Mouse (Mus musculus) cerebellum, postnatal 10 days (tissue): ENCODE measurements around the gene 5730409E04Rik.

Source experiments
- DNase-seq, 2 experiments: peaks; one replicate each; pipeline ENCODE4 v3.0.0; 2021; ENCODE audit warnings: mixed read lengths in 2 of 2

The 5730409E04Rik gene

DNA sequence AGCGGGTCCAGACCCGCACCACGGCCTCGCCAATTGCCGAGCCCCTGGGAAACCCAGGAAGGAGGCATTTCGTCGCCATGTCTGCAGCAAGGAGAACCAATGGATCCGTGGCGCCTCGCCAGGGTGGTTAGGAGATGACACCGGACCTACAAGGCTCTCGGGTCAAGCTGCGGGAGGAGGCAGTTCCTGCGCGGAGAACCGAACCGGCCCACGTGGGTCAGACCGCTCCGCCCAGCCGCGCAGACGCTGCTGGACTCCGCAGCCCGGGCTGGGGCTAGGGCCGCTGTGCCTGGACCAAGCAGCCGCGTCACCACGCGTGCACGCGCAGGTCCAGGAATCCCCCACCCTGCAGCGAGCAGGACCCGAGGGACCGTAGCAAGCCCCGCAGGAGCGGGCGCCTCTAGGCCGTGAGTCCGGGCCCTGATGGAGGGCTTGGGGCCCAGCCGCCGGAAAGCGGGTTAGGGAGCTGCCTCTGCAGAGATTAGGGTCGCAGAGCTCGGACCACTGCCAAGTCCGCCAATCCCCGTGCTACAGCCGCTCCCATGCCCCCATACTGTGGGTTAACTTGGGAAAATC, at the start of gene 5730409E04Rik:
5730409E04Rik (plus strand) TSS at position 213 of the 576 bp plus-strand sequence.
- peak; percentile 90 to 91 for DNase-seq

DNA sequence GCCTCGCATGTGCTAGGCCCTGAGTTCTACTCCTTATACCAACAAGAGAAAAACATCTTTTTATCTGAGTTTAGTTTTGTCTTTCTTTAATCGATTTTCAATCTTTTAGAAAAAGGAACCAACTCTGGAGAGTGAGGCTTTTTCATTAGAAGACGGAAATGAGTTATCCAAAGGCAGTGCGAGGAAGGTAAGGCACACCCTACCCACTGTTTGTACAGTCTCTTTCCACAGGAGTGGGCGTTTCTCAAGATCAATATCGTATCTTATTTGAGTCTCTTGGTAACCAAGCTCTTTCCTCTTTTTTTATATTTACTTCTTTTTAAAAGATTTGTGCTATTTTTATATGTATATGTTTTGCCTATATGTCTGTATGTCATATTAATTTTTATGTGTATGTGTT, 45.8 kb upstream of the 5730409E04Rik start:
- DNase-seq, result no peak

DNA sequence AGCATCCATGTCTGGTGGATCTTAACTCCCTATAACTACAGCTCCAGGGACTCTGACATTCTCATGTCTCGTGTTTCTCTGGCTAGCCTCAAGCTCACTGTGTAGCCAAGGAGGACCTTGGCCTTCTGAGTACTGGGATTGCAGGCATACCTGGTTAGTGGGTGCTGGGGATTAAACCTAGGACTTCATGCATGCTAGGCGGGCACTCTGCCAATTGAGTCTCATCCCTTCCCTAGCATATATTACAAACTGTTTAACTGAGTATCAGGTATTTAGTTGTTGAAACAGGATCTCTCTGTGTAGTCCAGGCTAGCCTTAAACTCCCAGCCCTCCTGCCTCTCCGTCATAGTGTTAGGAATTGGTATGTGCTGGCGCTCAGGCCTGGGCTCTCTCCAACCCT, 42.4 kb upstream of the 5730409E04Rik start:
- peak in 1 of 2 experiments; percentile 7 for DNase-seq

DNA sequence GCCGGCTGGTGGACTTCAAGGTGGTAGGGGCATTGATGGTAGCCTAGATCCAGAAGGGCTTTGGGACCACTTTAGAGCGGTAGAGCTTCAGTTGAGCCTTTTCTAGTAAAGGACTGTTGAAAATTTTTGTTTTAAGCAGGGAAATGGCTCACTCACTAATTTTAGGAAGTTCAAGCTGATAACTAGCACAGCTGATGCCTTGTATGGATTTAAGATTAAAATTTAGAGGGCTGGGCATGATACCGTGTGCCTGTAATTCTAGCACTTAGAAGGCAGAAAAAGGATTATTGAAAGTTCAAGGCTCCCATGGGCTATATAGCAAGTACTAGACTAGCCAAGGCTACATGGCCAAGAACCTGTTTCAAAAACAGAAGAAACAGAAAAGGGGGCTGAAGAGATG, 39.8 kb upstream of the 5730409E04Rik start:
- DNase-seq, result no peak

DNA sequence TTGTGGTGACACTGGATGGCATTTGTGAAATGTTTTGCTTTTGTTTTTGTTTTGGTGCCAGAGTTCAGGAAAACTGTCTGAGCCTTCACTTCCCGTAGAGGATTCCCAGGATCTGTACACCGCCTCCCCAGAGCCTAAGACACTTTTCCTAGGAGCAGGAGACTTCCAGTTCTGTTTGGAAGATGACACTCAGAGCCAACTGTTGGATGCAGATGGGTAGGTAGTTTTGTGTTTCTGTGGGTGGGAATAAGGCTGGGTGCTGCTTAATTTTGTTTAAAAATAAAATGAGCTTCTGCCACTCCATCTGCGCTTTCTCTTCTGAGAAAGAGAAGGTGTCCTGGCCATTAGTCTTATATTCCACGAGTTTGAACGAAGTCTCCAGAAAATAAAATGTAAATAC, 33.3 kb upstream of the 5730409E04Rik start:
- DNase-seq, result no peak

DNA sequence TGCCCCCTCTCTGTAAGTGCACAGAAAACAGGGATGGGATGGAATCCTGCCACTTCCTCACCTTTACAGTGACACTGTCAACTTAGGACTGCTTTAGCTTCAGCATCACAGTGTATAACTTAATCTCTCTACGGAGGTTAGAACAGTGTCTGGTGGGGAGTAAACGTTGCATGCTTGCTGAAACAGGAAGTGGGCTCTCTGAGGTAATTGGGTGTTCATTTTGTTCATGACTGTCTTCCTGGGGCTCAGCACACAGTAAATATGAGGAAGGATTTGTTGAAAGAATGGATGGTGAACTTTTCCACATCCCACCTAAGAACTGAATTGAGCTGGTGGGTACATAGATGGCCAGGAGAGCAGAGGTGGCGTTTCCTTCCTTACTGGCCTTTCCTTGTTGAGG, 31.7 kb upstream of the 5730409E04Rik start:
- no peak for DNase-seq

DNA sequence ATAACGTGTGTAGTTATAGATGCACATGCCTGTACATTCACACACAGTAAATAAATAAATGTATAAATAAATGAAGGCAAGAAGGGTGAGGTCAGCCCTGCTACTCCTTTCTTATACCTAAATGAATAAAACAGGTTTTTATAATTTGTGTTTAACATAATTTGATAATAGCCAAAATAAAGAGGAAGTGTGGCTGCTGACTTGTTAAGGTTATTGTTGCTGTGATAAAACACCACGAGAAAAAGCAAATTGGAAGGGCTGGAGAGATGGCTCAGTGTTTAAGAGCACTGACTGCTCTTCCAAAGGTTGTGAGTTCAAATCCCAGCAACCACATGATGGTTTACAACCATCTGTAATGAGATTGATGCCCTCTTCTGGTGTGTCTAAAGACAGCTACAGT, 30.5 kb upstream of the 5730409E04Rik start:
- no peak for DNase-seq

DNA sequence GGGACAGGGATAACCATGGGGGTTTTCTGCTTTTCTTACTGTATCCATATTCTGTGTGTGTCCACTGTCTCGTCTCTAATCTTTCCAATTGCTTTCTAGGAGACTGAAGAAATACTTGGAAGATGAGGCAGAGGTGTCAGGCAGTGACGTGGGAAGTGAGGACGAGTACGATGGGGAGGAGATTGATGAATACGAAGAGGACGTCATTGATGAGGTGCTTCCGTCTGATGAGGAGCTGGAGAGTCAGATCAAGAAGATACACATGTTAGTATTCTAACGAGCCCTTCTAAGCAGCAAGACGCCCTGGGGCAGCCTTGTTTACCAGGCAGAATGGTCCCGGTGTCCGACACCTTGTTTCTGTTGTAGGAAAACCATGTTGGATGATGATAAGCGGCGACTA, 23.9 kb upstream of the 5730409E04Rik start:
- DNase-seq, result no peak

DNA sequence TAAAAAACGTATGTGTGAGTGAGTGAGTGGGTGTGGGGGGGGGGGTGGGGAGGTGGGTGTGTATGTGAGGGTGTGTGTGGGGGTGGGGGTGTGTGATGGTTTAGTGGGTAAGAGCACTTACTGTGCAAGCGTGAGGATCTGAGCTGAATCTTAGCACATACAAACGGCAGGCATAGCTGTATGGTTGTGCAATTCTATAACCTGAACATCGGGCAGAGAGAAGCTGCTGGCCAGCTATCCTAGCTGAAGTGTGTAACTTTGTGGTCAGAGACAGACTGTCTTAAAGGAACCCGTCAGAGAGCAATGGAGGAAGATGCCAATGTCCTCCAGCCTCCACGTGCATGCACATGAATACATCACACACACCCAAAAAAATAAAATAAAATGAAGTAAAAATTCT, 17.6 kb upstream of the 5730409E04Rik start:
- no peak for DNase-seq

DNA sequence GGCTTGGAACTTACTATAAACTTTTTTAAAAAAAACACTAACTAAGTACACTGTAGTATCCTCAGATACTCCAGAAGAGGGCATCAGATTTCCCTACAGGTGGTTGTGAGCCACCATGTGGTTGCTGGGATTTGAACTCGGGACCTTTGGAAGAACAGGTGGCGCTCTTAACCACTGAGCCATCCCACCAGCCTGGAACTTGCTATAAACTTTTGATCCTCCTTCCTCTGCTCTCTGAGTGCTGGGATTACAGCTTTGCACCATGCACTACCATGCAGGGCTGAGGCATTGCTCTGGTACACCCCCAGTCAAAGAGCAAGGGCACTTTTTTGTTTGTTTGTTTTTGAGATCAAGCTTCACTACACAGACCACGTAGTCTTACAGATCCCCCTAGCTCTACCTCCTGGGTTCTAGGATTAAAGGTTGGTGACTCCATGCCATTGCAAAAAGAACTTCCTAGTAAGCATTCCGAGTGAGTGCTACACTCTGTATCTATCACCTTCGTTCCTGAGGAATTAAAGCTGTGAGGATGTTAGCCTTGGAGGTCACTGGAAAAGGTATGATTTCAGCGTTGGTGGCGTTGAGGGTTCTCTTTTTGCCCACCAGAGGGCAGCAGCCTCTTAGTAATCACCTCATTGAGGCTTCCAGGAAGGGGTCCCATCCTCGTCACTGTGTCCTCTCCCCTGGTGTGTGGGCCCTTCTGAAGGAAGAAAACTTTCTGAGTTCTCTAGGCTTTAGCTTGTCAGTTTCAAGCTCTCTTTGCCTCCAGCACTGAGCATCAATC, 9.5 kb upstream of the 5730409E04Rik start:
- DNase-seq, result peak; percentile 81 to 89

DNA sequence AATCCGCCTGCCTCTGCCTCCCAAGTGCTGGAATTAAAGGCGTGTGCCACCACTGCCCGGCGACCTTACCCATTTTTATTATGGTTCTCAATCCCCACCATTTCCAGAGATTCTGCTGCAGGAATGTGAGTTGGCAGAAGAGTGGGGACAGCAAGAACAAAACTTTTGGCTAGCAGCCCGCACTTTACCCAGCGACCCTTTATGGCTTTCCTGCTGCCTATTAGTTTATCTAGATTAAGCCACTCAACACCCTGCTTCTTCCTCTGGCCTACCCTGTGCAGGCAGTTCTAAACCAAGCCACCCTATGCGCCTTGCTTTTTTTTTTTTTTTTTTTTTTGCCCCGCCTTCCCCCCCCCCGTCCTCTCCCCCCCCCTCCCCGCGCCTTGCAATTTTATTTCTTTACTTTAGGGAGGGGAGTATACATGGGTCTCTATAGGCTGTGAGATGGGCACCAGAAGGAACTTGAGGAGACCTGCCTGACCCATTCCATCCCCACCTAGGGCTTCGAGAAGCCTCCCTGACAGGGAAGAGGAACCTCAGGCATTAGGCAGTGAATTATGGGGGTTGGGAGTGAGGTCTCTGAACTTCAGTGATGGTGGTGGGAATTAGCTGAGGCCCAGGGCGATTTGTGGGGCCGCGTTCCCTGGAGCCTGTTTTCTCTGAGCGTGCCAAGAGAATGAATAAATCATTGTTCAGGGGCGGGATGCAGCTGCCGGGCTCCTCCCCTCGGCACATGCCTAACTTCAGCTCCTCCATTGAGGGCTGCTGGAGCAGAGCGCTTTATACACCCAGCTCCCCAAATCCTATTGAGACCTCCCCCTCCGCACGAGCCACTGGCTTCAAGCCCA, 7.8 kb upstream of the 5730409E04Rik start:
- peak; percentile 31 to 38 for DNase-seq

DNA sequence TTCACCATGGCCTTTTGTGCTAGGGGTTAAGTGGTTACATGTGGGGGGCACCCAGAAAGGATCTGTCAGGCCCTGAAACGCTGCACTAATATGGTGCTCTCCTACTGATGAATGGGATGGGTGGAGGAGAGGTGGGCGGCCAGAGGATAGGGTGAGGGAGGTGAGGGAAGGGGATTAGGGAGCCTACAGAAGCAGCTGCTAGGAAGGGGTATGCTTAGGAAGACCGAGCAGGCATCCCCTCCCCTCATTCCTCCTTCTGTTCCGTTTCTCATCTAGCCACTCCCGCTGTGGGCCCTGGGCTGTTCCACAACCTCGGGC, 7.2 kb upstream of the 5730409E04Rik start:
- no peak for DNase-seq

DNA sequence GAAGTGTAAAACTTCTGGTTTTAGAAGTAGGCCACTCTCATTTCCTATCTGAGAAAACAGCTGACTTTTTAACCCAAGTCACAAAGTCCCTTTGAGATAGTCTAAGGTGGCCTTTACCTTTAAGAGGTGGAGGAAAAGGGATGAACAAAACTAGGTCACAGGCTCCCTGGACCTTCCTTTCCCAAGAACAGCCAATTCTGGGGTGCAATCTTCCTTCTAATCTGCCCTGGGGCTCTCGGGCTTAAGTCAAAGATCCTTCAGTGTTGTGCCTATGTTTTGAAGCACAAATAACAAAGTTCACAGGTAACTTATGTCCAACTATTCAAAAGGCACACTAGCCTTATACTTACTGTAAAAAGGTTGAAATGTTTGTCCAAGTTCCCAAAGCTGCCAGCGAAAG, 5.5 kb upstream of the 5730409E04Rik start:
- no peak for DNase-seq

DNA sequence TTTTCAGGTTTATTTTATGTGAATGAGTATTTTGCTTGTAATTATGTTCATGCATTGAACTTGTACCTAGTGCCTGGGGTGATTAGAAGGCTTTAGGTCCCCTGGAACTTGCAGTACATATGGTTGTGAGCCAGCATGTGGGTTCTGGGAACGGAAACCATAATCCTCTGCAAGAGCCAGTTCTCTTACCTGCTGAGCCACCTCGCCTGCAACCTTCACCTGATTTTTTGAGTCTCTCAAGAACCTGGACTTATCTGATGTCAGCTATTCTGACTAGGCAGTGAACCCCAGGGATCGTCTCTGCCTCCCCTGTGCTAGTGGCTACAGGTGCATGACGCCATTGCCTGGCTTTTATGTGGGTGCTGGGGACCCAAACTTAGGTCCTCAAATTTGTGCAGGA, 3.9 kb upstream of the 5730409E04Rik start:
- no peak for DNase-seq

DNA sequence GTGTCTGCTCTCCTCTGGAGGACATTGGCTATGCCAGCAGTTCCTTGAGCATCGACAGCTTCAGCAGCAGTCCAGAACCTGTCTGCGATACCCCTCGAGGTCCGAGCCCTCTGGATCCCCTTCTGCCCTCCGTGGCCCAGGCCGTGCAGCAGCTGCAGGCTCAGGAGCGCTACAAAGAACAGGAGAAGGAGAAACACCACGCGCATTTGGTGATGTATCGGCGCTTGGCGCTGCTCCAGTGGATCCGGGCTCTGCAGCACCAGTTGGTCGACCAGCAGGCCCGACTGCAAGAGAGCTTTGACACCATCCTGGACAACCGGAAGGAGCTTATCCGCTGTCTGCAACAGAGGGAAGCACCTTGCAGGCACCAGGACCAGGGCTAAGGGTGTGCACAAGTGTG, 2.4 kb downstream of the 5730409E04Rik start:
- peak; percentile 62 to 66 for DNase-seq

DNA sequence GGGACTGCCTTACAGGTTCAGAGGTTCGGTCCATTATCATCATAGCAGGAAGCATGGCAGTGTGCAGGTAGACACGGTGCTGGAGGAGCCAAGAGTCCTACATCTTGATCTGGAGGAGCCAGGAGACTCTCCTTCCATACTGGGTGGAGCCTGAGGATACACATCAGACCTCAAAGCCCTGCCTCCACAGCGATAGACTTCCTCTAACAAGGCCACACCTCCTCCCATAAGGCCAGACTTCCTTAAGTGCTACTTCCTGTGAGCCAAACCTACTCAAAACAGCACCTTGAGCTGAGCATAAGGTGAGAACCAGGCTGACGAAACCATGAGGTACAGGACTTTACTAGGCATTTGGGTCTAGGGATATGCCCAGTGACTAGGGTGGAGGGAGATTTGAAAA, 6.7 kb downstream of the 5730409E04Rik start:
- DNase-seq, result no peak

DNA sequence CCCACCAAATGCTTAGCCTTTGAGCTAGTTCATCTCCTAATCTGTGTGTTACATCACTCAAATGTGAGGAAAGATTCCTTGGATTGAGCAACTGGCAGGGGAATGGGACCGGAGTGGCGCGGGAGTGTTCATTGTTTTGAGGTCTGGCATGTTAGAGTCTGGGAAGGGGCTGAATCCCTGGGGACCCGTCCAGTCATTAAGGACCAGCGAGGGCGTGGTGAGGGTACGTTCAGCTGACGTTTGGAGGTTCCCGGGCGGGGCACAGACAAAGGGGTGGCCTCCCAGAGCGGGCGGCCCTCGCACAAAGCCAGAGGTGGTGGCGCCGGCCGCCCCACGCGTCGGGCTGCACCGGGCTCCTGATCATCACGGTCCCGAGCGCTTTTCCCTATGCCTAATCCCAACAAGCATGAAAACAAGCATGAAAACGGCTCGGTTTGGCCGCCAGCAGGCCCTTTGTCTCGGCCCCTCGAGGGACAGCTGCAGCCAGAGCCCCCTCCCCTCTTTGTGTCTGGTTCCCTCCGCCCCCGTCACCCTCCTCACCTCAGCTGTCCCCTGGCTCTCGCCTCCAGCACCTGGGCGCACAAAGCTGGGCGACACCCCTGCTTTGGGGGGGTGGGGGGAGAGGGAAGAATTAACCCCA, 10.2 kb downstream of the 5730409E04Rik start:
- peak; percentile 45 to 48 for DNase-seq

DNA sequence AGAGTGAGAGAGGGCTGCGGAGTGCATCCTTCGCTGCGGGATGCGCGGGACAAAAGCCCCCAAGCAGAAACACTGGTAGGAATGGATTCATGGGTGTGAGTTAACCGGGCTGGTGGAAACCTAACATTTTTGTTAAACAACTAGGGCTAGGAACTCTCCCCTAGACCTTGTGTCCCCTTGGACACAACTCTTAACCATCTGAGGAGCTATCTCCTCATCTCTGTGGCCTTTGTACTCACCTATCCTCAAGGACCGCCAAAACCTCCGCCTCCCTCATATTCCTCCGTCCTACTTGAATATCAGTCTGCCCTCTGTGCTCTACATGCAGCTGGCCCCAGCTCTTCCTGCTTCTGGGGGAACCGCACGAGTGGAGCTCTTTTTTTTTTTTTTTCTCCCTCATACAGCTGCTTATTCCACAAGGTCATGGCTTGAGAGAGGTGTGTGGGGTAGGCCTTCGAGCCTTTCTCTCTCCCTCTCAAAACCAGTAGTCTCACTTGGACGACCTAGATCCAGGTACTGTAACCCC, 10.8 kb downstream of the 5730409E04Rik start:
- DNase-seq, result no peak

DNA sequence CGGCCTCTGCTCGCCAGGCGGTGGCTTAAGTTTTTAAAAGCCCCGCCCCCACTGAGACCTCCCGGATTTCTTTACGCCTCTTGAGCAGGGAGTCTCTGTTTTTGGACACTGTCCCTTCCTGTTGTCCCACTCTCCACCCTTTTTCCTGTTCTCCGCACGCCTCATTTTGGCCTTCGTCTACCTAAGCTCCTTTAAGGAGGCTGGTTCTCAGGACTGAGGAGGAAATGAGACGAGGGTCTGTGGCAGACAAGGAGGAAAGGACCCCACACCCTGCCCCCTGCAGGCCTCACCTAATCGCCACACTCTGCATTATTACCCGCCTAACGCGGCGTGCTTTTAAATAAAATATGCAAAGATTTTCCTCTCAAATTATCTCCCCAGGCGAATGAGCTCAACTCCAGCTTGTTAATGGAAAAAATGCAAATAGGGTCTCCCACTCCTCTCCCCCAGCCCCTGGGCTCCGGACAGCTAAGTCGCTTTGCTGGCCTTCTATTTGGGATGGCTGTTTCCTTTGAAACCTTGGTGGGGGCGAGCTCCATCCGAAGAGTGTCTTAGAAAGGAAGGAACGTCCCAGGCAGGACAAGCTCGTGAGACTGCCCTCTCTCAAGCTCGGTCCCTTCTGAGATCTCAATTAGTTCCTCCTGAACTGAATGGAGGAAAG, 17.5 kb downstream of the 5730409E04Rik start:
- DNase-seq, result no peak

DNA sequence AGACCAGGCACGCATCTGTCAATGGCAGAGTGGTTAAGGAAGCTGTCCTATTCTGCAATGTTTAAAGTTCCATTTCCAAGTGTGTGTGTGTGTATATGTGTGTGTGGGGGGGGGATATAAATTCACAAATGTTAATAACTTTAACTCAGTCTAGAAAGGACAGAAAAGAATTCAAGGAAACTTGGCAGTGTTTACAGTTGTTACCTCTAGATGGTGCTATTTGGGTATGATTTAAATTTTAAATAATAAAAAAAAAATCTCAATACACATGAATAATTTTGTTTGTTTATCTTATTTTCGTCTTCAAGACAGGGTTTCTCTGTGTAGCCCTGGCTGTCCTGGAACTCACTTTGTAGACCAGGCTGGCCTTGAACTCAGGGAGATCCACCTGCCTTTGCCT, 22.3 kb downstream of the 5730409E04Rik start:
- DNase-seq, result no peak

DNA sequence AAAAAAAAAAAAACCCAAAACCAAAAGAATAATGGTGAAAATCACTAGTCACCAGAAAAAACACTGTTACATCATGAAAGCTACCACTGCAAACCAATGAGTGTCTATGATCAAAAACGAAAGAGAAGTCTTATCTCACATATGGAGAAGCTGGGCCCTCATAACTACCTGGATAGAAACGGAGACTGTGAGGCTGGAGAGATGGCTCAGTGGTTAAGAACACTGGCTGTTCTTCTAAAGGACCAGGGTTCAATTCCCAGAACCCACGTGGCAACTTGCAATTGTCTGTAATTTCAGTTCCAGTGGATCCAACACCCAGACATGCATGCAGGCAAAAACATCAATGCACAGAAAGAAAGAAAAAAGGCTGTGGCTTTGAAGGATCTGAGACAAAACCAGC, 23.1 kb downstream of the 5730409E04Rik start:
- DNase-seq, result no peak

DNA sequence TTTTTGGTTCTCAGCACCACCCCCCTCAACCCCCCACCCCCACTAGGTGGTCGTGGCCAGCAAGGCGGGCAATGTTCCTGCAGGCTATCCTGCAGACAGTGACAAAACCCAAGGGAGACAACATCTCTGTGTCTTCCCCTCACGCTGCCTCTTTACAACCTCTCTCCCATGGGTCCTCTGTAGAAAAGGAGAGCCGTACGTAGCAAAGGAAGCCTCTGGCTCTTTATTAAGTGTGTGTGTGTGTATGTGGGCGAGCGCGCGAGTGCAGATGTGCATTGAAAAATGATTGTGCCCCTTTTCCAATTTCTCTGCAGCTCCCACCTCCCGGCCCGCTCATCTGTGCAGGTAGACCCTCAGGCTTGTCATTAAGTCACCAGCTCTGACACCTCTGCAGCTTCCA, 26.7 kb downstream of the 5730409E04Rik start:
- DNase-seq, result no peak

DNA sequence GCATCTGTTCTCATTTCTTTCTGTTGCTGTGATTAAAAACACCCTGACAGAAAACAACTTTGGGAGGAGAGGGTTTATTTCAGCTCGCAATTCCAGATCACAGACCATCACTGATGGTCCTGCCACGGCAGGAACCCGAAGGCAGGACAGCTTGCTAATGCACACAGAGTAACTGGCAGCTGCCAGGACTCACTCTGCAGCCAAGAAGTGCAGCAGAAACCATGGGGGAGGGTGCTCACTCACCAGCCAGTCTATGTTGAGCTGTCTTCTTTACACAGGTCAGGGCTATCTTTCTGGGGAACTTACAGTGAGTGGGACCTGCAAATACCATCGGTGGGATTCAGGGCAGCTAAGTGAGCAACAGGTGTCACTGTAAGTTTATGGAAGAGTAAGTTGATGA, 27.8 kb downstream of the 5730409E04Rik start:
- peak; percentile 60 to 72 for DNase-seq
